Mouse (Mus musculus): ENCODE results near the gene Eya3.
A peak's percentile ranks its signal among the peaks of the same experiment; 100 is the strongest.
"Not testable (repeated sequence)": the region's sequence is repeated elsewhere in the genome, so short reads cannot be mapped to it uniquely, and the experiment has no call there.

Gene Eya3

DNA sequence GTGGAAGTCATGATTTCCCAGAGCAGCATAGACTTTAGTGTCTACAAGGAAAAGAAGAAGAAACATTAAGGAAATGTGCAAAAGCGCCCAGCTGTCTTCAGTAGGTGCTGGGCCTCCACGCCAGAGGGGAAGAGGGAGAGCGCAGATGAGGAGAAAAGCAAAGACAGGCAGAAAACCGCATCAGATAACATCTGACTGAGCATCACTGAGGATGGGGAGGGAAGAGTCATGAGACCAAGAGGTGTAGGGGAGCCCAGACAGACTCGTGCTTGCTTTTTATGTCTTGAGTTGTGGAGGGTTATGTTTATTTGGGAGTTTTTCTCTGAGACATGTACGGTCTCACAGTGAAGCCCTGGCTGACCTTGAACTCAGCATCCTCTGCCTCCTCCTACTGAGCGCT, 102.7 kb downstream of the Eya3 start:
- no peak for DNase-seq (ENCODE audit: low spot score)

DNA sequence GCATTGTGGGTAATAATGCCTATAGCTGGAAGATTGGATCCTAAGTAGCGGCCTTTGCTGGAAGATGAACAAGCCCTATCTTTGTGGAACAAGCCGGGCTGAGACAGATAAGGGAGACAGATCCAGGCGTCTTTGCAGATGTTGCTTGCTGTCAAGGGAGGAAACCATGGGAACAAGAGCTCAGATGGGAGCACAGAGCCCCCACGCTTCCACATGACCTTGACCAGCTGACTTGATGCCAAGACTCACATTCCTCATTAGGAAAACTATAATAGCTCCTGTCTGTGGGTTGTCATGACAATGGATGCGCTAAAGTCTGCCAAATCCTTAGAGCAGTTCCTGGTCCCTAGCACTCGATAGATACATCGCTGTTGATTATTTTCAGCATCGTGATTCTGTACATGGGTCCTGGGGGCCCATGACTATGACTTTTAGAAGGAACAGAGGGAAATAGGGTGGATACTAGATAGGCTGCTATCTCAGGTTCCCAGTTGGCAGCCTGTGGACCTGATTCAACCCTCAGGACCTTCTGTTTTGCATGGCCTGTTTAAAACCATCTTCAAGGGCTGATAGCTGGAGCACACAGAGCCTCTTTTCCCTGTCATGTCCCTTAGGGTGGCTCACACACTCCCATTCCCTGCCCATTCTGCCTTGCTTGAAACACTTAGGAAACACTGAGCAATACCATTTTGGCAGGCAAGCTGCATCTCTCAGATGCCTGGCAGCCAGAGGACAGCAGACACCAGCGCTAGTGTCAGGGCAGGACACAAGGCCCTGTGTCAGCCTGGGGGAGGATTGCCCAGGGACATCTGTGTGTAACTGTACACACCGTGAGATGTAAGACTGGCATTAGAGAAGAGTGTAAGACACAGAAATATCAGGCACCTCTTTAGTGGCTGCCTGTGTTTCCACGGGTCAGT, 105.5 kb downstream of the Eya3 start:
- DNase-seq (ENCODE audit: low spot score) = no peak

DNA sequence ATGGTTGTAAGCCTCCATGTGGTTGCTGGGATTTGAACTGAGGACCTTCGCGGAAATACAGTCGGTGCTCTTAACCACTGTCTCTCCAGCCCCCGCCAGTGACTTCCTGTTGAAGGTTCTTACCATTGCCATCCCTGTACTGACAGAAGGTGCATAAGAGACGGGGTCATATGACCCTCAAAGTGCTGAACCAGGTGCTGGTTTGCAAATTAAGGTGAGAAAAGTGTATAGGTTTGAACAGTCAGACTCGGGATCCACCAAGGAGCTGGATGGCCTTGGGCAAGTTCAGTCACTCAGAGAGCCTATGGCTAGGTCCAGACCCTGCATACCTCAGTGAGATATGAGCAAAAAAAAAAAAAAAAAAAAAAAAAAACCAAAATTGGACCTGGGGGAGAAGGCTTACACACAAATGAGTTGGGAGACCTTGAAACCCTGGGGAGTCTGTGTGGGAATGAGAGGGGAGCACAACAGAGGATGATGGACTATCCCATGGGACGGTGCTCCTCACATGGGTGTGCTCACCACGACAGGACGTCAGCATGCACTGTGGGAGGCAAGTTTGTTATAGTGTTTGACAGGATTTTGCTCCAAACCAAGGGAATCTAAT, 108.2 kb downstream of the Eya3 start:
- DNase-seq (ENCODE audit: low spot score) = no peak

DNA sequence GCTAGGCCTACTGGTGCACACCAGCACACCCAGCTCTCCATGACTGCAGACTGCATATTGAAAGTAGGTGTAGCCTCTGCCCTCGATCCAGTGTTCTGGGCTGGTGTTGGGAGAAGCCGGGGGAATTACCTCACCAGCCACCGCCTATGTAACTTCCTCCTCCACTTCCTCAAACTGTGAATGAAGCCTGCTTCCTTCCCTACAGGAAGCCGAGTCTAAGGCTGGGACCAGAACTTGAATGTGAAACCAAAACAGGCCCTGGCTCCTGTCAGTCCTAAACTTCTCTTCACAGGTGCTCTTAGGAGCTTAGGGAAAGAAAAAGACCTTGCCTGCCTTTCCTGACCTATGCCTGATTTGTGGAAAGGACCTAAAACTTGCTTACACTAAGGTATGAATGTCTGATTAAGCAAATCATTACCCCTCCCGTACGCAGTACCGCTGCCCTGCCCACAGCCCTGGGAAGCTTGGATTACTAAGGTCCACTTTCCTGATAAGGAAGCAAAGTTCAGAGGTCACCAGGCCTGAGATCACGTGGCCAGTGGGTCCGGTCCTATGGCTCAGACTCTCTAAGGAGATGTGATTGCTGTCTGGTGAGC, 109.0 kb downstream of the Eya3 start:
- DNase-seq (ENCODE audit: low spot score) = no peak

DNA sequence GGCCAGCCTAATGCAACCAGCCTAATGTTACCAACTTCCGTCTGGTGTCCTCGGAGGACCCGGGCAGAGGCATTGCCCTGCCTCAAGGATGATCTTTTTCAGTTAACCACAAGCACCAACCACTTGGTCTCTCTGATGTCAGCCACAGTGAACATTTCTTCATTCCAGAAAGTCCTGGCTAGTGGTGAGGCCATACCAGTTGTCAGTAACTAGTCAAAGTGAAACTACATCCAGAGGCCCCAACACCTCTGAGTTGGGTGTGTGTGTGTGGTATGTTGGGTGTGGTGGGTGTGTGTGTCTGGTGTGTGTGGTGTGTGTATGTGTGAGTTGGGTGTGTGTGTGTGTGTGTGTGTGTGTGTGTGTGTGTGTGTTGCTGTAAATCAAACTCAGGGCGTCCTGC, 110.0 kb downstream of the Eya3 start:
- DNase-seq (ENCODE audit: low spot score) = no peak

DNA sequence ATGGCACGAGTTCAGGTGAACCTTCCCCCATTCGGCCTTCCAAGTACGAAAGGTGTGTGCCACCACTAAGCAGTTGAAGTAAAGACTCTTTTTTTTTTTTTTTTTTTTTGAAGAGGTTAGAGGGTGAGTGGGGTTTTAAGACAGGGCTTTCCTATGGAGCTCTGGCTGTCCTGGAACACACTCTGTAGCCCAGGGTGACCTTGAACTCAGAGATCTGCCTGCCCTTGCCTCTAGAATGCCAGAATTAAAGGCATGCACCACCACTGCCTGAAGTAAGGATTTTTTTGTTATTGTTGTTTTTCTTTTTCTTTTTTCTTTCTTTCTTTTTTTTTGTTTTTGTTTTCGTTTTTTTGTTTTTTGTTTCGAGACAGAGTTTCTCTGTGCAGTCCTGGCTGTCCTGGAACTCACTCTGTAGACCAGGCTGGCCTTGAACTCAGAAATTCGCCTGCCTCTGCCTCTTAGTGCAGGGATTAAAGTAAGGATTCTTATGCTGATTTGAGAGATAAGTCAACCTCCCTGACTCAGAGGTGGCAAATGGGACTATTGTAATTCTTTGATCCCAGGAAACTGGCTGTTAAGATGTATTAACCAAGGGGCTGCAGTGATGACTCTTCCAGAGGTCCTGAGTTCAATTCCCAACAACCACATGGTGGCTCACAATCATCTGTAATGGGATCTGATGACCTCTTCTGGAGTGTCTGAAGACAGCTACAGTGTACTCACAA, 110.6 kb downstream of the Eya3 start:
- DNase-seq (ENCODE audit: low spot score) = no peak

DNA sequence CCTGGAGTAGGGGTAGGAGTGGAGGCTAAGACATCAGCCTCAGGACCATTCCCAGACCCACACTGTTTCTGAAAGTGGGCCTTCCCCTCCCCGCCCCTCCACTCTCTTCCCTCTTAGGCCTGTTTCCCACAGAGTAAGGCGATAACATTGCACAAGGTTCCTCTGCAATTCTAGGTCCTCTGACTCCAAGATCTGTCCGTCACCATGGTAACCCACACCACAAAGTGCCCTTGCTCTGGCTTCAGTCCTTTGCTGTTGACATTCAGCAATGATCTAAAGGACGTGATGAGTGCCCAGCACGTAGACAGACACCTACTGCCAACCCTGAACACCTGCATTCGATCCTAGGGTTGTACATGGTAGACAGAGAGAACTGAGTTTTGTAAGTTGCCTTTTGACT, 114.2 kb downstream of the Eya3 start:
- no peak for DNase-seq (ENCODE audit: low spot score)

DNA sequence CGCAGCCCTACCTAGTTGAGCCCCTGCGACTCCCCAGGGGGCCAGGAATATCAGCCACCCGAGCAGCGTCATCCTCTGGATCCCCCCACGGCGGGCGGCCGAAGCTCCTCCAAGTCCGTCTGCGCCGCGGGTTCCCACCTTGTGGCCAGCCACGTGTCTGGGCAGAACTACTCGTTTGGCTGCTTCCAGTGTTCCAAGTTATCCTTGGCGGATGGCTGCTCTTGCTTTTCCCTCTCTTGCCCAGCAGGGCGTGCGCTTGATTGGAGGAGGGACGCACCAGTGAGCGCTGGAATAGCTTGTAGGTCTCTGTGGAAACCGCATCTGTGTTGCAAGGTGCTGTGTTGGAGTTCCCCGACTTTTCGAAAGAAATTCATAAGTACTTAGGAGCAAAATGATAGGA, 118.2 kb downstream of the Eya3 start, which contains the start of gene Smpdl3b:
Smpdl3b (minus strand) TSS at position 279 of the 400 bp plus-strand sequence.
- DNase-seq (ENCODE audit: low spot score) = peak; percentile 33

DNA sequence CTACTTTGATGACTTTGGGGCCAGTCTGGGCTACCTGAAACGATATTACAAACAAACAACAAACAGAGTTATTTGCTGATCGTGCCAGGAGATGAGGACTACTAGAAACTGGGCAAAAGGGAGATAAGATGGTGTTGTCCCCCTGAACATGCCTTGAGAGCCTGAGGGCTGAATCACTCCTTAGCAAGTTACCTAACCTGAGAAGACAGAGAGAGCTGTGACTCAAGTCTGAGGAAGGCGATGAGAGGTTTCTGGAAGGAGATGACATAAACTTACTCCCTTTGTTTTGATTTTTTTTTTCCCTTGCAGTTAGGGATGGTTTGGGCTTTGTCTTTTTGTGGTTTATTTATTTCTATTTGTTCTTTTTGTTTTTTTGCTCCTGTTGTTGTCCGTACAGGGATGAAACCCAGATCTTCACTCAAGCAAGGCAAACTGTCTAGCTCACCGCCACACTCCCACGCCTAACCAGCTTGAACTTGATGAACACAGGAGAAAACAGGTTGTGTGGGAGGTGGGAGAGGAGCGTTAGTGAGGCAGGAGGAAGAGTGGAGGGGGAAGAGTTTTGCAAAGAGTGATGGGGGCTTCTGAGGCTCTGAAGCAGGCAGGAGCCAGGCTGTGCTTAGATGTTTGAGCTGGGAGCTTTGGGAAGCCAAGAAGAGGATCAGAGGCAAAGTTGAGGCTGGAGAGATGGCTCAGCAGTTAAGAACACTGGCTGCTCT, 119.0 kb downstream of the Eya3 start:
- DNase-seq (ENCODE audit: low spot score) = no peak

DNA sequence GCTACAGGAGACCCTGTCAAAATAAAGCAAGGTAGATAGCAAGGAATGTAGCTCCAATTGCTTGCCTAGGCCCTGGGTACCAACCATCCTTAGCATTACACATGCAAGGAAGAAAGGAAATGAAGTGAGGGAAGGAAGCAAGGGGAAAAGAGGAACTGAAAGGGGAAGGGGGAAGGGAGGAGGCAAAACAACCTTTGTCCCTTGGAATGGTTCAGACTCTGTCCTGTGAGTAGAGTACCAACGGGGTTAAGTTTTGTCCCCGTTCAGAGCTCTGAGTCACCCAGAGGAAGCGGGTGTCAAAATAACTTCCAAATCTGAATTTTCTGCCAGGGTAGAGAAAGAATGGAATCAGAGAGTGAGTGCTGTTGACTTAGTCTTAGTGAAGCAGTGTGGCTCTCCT, 121.5 kb downstream of the Eya3 start:
- no peak for DNase-seq (ENCODE audit: low spot score)

DNA sequence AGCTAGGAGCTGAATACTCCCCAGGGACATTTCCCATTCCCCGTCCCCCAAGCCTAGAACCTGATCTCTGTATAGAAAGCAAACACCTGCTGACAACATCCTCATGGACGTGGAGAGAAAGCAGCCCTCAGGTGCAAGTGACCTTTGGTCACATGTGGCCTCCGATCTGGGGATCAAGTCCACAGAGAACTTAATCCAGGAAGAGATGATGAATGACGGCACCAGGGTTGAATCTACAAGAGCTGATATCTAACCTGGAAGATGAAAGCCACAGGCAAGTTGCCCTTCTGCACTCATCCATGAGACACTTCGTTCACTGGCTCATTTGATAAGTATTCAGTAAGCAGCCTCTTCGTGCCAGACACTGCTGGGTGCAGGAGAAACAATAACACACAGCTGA, 123.8 kb downstream of the Eya3 start:
- DNase-seq (ENCODE audit: low spot score) = no peak

DNA sequence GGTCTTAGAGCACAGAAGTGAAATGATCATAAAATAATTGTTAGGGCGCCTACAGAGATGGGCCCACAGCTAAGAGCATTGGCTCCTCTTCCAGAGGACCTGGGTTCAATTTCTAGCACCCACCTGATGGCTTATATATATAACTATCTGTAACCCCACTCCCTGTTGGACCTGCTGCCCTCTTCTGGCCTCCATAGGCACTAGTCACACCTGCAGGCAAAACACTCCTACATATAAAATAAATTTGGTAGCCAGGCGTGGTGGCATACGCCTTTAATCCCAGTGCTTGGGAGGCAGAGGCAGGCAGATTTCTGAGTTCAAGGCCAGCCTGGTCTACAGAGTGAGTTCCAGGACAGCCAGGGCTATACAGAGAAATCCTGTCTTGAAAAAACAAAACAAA, 124.3 kb downstream of the Eya3 start:
- not testable (repeated sequence) for DNase-seq (ENCODE audit: low spot score)

DNA sequence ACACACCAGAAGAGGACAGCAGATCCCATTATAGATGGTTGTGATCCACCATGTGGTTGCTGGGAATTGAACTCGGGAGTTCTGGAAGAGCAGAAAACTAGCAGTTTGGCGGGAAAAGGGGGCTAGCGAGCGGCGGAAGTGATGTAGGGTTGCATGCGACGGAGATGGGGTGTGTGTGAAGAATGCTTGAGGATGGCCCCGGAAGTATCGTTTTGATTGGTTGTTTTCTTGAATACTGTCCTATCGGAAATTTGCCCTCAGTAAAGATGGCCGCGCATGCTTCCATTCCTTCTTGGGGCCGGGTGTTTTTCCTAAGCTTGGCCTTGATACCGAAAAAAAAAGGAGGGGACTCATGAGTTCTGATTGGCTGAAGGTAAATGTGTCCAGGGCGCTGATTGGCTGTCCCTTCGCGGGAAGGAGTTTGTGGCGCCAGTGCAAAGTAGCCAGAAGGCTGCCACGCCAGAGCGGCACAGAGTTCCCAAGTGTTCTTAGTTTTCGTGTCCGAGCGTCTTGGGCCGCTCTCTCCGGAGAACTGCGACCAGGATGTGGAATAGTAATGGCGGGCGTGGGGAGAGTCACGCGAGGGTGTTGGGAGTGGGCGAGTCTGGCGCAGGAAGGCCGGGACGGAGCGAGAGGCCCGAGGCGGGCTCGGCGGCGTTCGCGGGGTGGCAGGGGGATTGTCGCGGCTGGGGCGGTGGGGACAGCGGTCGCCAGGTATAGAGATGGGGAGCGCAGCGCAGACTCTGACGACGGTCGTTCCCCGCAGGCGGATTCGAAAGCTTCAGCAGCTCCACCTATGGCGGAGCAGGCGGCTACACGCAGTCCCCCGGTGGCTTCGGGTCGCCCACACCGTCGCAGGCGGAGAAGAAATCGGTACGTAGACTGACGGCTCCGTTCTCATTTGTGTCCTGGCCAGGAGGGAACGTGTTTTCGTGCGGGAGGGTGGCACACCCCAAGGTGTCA, 129.4 kb downstream of the Eya3 start, which contains the start of gene Rpa2:
Rpa2 (plus strand) TSS at position 419 of the 963 bp plus-strand sequence.
- peak; percentile 89 for DNase-seq (ENCODE audit: low spot score)

DNA sequence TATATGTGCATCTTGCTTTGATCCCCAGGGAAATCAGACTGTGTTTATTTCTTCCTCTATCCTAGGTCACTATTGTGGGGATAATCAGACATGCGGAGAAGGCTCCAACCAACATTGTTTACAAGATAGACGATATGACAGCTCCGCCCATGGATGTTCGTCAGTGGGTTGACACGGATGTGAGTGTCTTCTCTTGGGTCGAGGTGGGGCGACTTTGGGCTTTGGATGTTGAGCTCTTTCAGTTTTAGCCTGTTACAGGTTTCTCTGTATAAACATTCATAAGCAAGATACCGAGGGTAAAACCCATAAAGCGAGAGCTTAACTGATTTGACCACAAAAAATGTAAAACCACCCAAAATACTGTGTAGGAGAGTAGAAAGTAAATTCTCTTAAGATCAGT, 133.0 kb downstream of the Eya3 start:
- no peak for DNase-seq (ENCODE audit: low spot score)

Measured in urinary bladder, postnatal 10 days (tissue).